Mouse (Mus musculus) layer of hippocampus, adult 18-20 months (tissue): ENCODE results near the gene AL607142.1. TPM values are rescaled to one million over a fixed set of nuclear protein-coding genes. Genes with fewer than 3 reads are reported as not detected.

Source experiments
- DNase-seq, 2 experiments: peaks; one replicate each; pipeline ENCODE4 v3.0.0; 2022; ENCODE audit warnings: low spot score in 2 of 2
- total RNA-seq, 2 experiments: library from RNA; stranded (reverse); gene quantifications; 2 replicates each; pipeline ENCODE4 v1.2.3; 2021

The AL607142.1 gene
- total RNA-seq, 2 experiments from 2014 or later: not detected

DNA sequence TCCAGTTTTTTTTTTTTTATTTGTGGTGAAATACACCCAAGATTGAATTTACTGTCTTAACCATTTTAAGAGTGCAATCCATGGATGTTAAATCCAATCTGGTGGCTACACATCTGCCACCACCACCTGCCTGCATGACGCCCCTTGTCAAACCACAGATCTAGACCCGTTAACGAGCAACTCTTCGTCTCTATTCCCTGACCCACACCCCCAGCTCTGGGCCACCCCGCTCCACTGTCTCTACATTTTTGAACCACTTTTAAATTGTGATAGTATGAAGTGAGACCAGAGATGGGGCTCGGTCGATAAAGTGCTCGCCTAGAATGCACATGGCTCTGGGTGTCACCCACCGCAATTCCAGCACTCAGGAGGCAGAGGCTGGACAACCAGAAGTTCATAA lies 8.3 kb upstream of the AL607142.1 start:
- DNase-seq: no peak

GRCm38 (mm10) chr4:120057529-120057928 lies 7.3 kb upstream of the AL607142.1 start:
- DNase-seq: no peak

- no peak for DNase-seq
Observed at GRCm38 (mm10) chr4:120058157-120058556, 6.6 kb upstream of the AL607142.1 start.

DNA sequence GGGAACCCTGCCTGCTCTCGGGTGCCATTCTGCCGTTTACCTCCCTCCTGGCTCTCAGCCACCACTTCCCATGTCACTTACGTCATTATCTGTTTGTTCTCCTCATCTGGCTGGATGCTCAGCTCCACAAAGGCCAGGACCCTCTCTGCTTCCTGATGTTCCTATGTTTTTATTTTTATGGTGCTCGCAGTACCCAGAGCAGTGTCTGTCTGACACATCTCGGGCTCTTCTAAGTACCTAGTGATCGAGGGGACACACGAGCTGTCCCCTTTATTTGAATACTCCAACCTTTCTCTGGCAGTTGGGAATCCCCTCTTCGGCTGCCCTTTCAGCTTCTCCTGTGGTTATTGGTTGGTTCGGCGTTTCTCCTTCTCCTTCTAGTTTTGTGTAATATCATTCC lies 6.0 kb upstream of the AL607142.1 start:
- no peak for DNase-seq

GRCm38 (mm10) chr4:120061727-120062126 lies 3.1 kb upstream of the AL607142.1 start:
- no peak for DNase-seq

GRCm38 (mm10) chr4:120062198-120062597 lies 2.6 kb upstream of the AL607142.1 start:
- no peak for DNase-seq

DNA sequence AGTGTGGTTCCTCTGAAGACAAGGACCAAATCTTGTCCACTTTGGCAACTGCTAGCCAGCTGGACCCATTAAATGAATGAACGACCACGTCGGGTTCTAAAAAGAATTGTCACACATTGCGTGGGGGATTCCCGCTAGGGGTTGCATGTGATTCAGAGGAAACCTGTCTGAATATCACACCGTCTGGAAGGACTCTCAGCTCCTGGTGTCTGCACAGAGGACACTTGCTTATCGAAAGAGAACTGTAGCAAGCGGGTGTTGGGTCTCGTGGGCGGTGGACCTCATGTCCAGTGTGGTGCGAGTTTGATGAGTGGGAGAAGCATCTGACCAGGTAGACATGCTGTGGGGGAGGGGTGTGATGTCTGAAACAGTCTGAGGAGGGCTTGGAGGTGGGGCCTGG lies 2.0 kb upstream of the AL607142.1 start:
- no peak for DNase-seq

DNA sequence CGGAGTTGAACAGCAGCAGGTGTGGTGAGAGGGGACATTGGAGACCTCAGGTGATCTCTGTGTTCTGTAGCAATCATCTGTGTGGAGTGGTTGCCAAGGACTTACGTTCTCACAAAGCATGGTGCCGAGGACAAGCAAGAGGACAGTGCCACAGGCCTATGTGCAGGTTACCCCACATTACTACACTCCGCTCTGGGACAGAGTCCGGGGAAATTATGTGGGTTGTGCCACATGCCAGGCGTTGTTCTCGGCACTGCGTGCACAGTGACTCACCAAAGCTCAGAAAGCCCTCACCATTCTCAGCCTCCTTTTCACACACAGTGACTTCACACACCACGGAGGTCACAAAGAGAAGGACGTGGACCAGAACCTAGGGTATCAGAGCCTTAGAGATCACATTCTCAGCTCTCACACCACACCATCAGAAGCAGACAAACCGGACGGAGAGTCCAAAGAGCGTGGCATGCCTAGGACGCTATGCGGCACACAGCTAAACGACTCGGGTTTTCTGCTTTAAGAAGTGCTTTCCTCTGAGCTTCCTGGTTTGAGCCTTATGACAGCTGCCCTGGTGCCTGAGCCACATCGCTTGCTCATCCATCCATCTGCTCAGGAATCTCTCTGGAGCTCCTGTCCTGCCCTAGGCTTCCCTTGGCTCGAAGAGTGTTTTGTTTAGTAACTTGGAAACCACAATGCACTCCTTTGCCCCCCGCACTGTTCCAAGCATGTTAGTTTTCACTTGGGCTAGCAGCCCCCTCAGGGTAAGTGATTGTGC lies 1.3 kb upstream of the AL607142.1 start:
- no peak for DNase-seq

DNA sequence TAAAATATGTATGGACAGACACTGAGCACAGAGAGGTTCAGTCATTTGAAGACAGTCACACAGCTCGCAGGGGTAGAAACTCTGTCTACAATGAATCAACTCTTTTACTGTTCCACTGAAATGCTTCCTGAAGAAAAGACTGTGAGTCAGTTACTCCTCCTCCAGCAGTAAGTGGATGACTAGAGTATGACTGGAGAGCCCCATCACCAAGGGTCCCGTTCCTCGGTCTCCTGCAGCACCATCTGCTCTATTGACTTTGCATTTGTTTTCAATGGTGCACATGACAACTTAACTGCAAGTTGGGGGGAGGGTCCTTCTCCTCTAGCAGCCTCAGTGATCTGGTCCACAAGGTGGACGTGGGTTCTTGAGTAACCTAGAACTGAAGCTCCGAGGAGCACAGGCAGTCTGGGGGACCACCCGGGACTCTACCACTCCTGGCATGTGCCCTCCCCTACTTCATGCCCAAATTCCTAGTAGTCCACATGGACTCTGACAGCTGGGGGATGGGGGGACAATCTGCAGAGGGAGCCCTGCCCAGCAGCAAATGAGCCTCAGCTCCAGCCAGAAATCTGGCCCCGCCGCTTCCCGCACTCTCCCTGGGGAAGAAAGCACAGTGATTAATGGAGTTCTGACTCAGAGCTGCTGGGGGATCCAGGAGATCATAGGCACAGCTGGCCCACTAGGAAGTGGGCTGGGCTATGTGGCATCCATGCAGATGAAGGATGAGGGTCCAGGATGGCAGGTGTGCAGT lies 2.2 kb downstream of the AL607142.1 start:
- no peak for DNase-seq

GRCm38 (mm10) chr4:120067592-120068235 lies 2.9 kb downstream of the AL607142.1 start:
- no peak for DNase-seq

- DNase-seq: no peak
Observed at GRCm38 (mm10) chr4:120068883-120069581, 4.2 kb downstream of the AL607142.1 start.

DNA sequence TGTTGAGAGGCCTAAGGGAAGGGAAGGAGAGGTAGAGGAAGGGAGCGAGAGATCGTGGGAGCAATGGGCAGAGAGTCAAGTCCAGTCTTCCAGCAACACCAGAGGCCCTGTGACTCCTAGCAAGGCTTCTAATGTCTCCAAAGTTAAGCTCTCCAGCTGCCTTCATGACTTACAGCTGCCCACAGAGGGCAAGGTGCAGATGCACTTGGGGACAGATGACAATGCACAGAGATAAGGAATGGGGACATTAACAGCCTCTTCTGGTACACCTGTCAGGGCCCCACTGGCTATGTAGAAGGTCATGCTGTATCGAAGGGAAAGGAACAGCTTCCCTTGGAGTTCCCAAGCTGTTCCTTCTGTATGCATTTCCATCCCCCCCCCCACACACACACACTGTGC lies 4.8 kb downstream of the AL607142.1 start:
- DNase-seq: no peak

GRCm38 (mm10) chr4:120071411-120071810 lies 6.6 kb downstream of the AL607142.1 start:
- no peak for DNase-seq

DNA sequence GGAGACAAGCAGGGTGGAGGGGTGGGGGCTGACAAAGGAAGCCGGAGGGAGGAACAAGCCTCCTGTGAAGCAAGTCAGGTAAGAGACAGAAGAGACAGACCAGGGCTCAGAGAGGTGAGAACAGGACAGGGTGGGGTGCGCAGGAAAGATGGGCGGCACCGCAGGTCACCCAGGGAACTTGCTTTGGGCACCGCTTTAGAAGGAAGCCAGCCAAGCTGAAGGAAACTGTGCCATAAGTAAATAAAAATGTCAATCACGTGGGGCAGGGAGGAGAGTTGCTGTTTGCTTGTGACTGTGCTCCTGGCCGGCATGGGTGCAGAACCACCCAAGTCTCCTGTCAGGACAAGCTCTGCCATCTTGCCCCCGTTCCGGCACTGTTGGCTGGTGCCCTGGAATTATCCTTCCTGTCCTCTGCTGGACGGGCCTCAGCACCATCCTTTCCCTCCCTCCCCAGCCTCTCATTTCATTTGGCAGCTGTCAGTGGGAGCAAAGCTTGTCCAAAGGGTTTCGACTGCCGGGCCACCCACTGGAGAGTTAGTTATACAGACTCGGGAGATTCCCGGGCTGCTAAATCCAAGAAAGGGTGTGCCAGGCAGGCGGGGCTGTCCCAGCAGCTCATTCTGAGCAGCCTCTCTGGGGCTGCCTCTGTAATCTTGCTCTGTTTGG lies 7.2 kb downstream of the AL607142.1 start:
- no peak for DNase-seq

DNA sequence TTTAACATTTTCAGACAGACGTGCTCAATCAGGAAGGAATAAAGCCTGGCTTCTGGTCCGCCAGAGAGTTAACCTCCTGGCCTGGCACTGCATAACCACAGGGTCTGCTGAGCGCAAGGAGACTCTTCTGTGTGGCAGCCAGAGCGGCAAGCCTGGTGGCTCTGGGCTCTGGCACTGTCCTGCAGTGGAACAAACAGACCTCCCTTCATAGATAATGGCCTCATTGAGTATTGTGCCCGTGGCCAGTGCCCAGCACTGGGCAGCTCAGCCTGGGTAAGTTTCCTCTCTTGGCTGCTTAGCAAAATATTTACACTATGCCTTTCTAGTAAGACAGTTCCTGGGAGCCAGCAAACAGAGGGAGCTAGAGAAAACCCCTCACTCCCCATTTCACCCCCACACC lies 9.3 kb downstream of the AL607142.1 start:
- peak; percentile 30 to 64 for DNase-seq

DNA sequence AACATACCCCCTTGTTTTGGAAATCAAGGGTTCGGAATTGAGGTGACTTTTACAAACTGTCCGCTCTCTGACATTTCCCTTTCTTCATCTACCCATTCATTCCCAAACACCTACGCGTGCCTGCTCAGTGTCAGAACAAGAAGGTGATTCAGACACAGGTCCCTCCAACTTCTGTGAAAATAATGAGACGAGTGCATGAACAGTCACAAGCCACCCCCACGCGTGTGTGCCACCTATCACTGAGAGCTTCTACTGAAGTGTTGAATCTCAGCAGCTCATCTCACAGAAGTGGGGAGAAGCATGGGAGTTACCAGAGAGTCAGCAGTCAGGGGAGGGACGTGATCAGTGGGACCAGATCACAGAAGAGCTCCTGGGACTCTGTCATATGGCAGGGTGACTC lies 12.5 kb downstream of the AL607142.1 start:
- DNase-seq: no peak

- DNase-seq: no peak
Observed at GRCm38 (mm10) chr4:120082527-120082926, 17.7 kb downstream of the AL607142.1 start.

DNA sequence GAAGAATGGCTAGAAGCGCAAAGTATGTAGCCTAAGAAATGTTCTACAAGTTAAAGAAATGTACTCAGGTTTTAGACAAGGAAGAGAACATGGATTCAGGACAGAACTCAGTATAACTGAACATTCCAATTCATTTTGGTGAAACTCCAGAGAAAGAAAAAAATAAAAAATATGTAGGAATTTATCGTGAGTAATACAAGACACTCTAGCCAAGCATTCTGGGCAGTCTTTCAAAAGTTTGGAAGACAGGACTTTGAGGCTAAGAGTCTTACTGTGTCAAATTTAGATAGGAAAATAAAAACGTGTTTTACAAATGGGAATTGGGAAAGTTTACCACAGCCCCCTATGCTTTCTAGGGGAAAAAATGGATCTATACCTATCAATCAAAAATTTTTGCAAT lies 18.9 kb downstream of the AL607142.1 start:
- no peak for DNase-seq

- DNase-seq: no peak
Observed at GRCm38 (mm10) chr4:120089536-120089935, 24.7 kb downstream of the AL607142.1 start.

GRCm38 (mm10) chr4:120091997-120092783 lies 27.4 kb downstream of the AL607142.1 start:
- DNase-seq: no peak
